Mouse (Mus musculus): ENCODE measurements at regions not wholly inside any gene's neighbourhood (a gene's known extent, or its start where the extent isn't known, plus 50 kb on each side); places are given as distances from the start of the nearest gene placed in this dataset. TPM values are rescaled to one million over a fixed set of nuclear protein-coding genes. Genes with fewer than 3 reads are reported as not detected.

DNA sequence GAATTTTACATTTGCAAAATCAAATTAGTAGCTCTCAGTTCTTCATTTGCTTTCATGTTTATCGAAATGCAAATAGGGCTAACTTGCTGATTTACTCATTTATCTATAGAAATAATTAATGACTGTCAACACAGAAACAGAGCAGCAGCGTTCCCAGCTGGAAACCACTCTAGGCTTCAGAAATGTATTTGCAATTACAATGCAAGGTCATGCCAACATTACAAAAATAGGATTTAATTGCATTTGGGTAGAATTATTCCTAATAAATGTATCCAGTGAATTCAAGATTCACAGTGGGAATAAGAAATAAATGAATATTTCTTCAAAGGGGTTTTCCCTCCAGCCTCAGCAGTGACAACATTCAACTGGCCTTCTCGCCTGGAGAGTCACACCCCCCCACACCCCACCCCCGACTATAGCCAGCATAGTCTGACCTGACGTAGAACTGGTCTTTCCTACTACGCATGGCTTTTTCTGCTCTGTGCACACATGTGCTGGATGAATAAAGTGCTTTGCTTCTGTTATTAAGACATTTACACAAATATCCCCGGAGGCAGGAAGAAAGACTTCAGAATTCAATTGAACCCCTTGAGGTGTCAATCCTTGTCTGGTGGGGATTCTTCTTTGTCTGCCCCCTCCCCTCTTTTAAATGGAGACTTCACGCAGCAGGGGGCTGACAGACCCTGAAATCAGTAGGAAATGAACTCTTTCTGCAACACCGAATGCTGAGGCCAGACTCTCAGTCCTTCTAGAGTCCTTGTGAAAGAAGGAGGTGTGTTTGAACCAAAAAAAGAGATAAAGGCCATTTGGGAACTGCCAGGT is 1222.6 kb downstream of the A830018L16Rik start:
- Histone ChIP-seq H3K4me1 (ENCODE audit: control insufficient read depth, insufficient read depth, low read length) (no peaks in the 10 kb centered on the region), H3K9me3 (ENCODE audit: control insufficient read depth, low read length) (no peaks in the 10 kb centered on the region), H3K27ac (ENCODE audit: low read length) (no peak overlapping the region), H3K36me3 (ENCODE audit: control insufficient read depth, insufficient read depth, low read length) (no peaks in the 10 kb centered on the region), H3K4me2 (ENCODE audit: low read depth, low read length) (no peak overlapping the region), H3K27me3 (replicated peaks; ENCODE audit: control insufficient read depth, insufficient read depth, low read length) (no peaks in the 10 kb centered on the region), H3K9ac (ENCODE audit: low read depth, low read length) (no peak overlapping the region), H3K4me3 (ENCODE audit: low read length) (no peak overlapping the region)
- no peak for ATAC-seq
- 53% methylated on average over 9 of the region's 9 CpGs for WGBS

DNA sequence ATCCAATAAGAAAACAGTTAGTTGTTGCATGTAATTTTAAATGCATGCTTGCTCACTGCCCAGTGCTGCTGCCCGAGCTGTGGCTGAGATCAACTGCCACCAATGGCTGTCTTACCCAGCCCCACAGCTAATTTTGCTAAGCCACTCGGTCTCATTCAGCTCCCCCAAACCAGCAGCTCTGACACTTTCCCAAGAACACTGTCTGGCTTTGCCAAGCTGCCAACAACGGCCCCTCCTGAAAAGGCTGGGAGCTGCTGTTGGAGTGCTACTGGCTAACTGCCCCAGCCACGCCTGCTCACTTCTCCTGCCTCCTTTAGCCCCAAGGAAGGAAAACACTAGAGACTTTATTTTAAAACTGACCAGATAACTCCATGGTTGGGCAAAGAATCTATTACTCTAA is 1227.1 kb downstream of the A830018L16Rik start:
- Histone ChIP-seq H3K4me3 (ENCODE audit: low read length) (no peak overlapping the region), H3K27me3 (replicated peaks; ENCODE audit: control insufficient read depth, insufficient read depth, low read length) (no peaks in the 10 kb centered on the region), H3K4me1 (ENCODE audit: control insufficient read depth, insufficient read depth, low read length) (no peaks in the 10 kb centered on the region), H3K27ac (ENCODE audit: low read length) (no peak overlapping the region), H3K9ac (ENCODE audit: low read depth, low read length) (no peak overlapping the region), H3K36me3 (ENCODE audit: control insufficient read depth, insufficient read depth, low read length) (no peaks in the 10 kb centered on the region), H3K4me2 (ENCODE audit: low read depth, low read length) (no peak overlapping the region), H3K9me3 (ENCODE audit: control insufficient read depth, low read length) (no peaks in the 10 kb centered on the region)
- no peak for ATAC-seq
- WGBS, result 71% methylated on average over 4 of the region's 4 CpGs

Small RNAs in the stretch of these regions (microRNA-seq; reads per million reads assigned to microRNA genes)
- not detected for gene Mir6341

Data from intestine, embryonic 16.5 days (tissue).